Mouse (Mus musculus): ENCODE measurements around the gene Mrgpra6. TPM values are rescaled to one million over a fixed set of nuclear protein-coding genes. Genes with fewer than 3 reads are reported as not detected.

The Mrgpra6 gene
- not detected in 2 replicates for polyA plus RNA-seq (2015; fragmentation: Nextera tagmentation; extraction: Ambion mirVana)

DNA sequence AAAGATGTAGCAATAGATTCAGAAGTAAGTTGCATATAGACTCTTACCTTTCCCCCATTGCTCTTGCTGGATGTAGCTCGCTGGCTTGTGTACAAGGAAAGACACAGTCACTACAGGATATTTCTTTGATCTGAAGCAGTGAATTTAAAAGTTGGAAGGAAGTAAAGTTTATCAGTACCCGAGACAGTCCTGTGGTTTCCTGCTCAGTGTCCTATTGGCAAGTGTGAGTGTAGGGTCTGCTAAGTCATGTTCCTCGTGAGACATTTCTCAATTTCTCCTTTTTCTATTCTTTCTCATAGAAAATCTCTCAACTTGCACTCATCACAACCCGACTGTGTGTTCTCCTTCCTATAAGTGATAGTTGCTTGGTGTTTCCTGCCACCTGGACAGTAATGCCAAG, at the start of gene Mrgpra6:
Gene Mrgpra6 (minus strand): TSS at position 91 of the 400 bp plus-strand sequence.
- no peaks in the 10 kb centered on the region for H3K36me3 ChIP-seq
- H3K4me3 ChIP-seq, result no peak within 1 kb of the TSS
- H3K9ac ChIP-seq, result no peak within 1 kb of the TSS
- H3K4me1 ChIP-seq (replicated peaks), result no peaks in the 10 kb centered on the region
- H3K9me3 ChIP-seq (replicated peaks), result no peaks in the 10 kb centered on the region
- H3K27ac ChIP-seq, result no peak within 1 kb of the TSS
- no peak within 1 kb of the TSS for H3K4me2 ChIP-seq
- H3K27me3 ChIP-seq, result no peaks in the 10 kb centered on the region
- no peak for ATAC-seq (replicated peaks; ENCODE audit: insufficient number of reproducible peaks, insufficient read depth, low FRiP score, low read depth)
- WGBS, result 46% methylated on average over 4 of the region's 4 CpGs

GRCm38 (mm10) chr7:47252770-47253169, 48.0 kb upstream of the Mrgpra6 start, which contains the start of gene Mrgpra9:
Mrgpra9 (minus strand) TSS chr7:47252848.
- H3K4me1 ChIP-seq (replicated peaks), result no peaks in the 10 kb centered on the region
- H3K36me3 ChIP-seq, result no peaks in the 10 kb centered on the region
- ATAC-seq (replicated peaks; ENCODE audit: insufficient number of reproducible peaks, insufficient read depth, low FRiP score, low read depth), result no peak
- no peak within 1 kb of the TSS for H3K4me2 ChIP-seq
- no peak within 1 kb of the TSS for H3K4me3 ChIP-seq
- no peak within 1 kb of the TSS for H3K27ac ChIP-seq
- H3K9ac ChIP-seq, result no peak within 1 kb of the TSS
- WGBS, result 33% methylated on average over 1 of the region's 1 CpGs
- no peaks in the 10 kb centered on the region for H3K27me3 ChIP-seq
- H3K9me3 ChIP-seq (replicated peaks), result no peaks in the 10 kb centered on the region

DNA sequence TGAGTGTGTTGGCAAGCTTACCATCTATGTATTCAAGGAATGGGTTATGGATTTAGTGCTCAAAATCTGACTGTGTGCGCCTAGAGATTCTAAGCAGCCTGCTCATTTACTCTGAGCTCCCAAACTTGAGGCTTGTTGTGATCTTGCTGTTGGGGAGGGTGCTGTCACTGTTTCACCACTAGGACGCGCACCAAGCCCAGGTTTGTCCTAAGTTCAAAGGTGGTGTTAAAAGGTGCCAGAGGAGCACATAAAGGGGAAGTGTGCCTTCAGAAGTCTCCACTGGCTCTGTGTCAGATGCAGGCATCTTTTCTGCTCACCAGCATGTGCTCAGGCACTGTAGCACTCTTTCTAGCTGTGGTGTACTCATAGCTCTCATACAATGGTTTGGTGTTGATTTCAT, 39.9 kb upstream of the Mrgpra6 start:
- ATAC-seq (replicated peaks; ENCODE audit: insufficient number of reproducible peaks, insufficient read depth, low FRiP score, low read depth), result no peak
- H3K27ac ChIP-seq, result no peak overlapping the region
- 57% methylated on average over 3 of the region's 3 CpGs for WGBS
- H3K27me3 ChIP-seq, result no peaks in the 10 kb centered on the region
- H3K36me3 ChIP-seq, result no peaks in the 10 kb centered on the region
- no peak overlapping the region for H3K9ac ChIP-seq
- H3K4me2 ChIP-seq, result no peak overlapping the region
- H3K4me3 ChIP-seq, result no peak overlapping the region
- H3K9me3 ChIP-seq (replicated peaks), result no peaks in the 10 kb centered on the region
- no peaks in the 10 kb centered on the region for H3K4me1 ChIP-seq (replicated peaks)

GRCm38 (mm10) chr7:47195271-47195670, 9.4 kb downstream of the Mrgpra6 start:
- Histone ChIP-seq H3K4me1 (replicated peaks) (no peaks in the 10 kb centered on the region), H3K4me2 (no peak overlapping the region), H3K27ac (no peak overlapping the region), H3K9me3 (replicated peaks) (peaks cover 4% of the 10 kb centered on the region; the same call in 1 of the 2 replicates), H3K36me3 (no peaks in the 10 kb centered on the region), H3K9ac (no peak overlapping the region), H3K4me3 (no peak overlapping the region), H3K27me3 (no peaks in the 10 kb centered on the region)
- no peak for ATAC-seq (replicated peaks; ENCODE audit: insufficient number of reproducible peaks, insufficient read depth, low FRiP score, low read depth)
- 52% methylated on average over 1 of the region's 1 CpGs for WGBS

- ATAC-seq (replicated peaks; ENCODE audit: insufficient number of reproducible peaks, insufficient read depth, low FRiP score, low read depth), result no peak
- no peak overlapping the region for H3K9ac ChIP-seq
- H3K4me2 ChIP-seq, result no peak overlapping the region
- H3K27me3 ChIP-seq, result no peaks in the 10 kb centered on the region
- no peak overlapping the region for H3K4me3 ChIP-seq
- H3K27ac ChIP-seq, result no peak overlapping the region
- 57% methylated on average over 5 of the region's 5 CpGs for WGBS
- no peaks in the 10 kb centered on the region for H3K36me3 ChIP-seq
- no peaks in the 10 kb centered on the region for H3K4me1 ChIP-seq (replicated peaks)
- H3K9me3 ChIP-seq (replicated peaks), result no peaks in the 10 kb centered on the region
Observed at GRCm38 (mm10) chr7:47170814-47171213, 33.9 kb downstream of the Mrgpra6 start.

- WGBS, result 63% methylated on average over 4 of the region's 4 CpGs
- H3K27me3 ChIP-seq, result no peaks in the 10 kb centered on the region
Observed at GRCm38 (mm10) chr7:47165028-47165427, 39.7 kb downstream of the Mrgpra6 start.

DNA sequence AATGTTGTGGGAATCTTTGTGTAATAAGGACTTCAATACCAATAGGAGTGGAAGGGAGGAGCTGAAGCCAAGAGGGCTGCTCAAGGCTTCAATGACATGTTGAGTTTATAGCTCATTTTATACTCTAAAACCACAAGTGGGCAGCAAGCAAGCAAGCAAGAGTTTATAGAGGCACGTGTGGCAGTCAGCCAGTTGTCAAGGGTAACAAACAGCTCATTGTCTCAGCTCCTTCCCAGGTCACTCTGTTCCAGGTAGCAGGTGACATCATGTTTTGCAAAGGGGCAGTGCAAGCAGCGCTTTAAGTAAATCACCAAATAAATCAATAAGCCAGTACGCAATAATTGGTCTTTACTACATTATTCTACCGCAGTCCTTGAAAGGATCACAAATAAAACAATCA, 41.5 kb downstream of the Mrgpra6 start:
- Histone ChIP-seq H3K9me3 (replicated peaks) (no peaks in the 10 kb centered on the region), H3K4me1 (replicated peaks) (no peaks in the 10 kb centered on the region), H3K9ac (no peak overlapping the region), H3K27ac (no peak overlapping the region), H3K36me3 (no peaks in the 10 kb centered on the region), H3K27me3 (no peaks in the 10 kb centered on the region), H3K4me2 (no peak overlapping the region), H3K4me3 (no peak overlapping the region)
- WGBS, result 72% methylated on average over 4 of the region's 4 CpGs
- ATAC-seq (replicated peaks; ENCODE audit: insufficient number of reproducible peaks, insufficient read depth, low FRiP score, low read depth), result no peak

More at GRCm38 (mm10) chr7:47165028-47165427, 39.7 kb downstream of the Mrgpra6 start:
- H3K9ac ChIP-seq, result no peak overlapping the region
- no peaks in the 10 kb centered on the region for H3K36me3 ChIP-seq
- H3K9me3 ChIP-seq (replicated peaks), result no peaks in the 10 kb centered on the region
- H3K27ac ChIP-seq, result no peak overlapping the region
- H3K4me3 ChIP-seq, result no peak overlapping the region
- no peak overlapping the region for H3K4me2 ChIP-seq
- no peak for ATAC-seq (replicated peaks; ENCODE audit: insufficient number of reproducible peaks, insufficient read depth, low FRiP score, low read depth)
- no peaks in the 10 kb centered on the region for H3K4me1 ChIP-seq (replicated peaks)

DNA sequence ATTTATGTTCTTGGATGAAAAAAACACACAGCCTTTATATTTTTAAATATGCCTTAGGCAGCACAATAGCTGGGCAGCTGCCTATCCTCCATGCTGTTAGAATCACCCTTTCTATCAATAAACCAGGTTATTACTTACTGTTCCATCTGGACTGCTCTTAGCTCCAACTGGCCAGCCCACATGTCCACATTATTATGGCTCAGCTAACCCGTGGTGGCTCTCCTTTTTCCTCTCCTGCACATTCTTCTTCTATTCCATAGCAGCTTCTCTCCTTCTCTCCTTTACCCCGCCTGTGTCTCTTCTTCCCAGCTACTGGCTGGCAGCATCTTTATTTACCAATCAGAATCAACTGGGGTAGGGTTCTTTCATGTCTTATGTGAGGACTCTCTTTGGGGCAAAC, 46.3 kb downstream of the Mrgpra6 start:
- 53% methylated on average over 2 of the region's 2 CpGs for WGBS
- no peak overlapping the region for H3K9ac ChIP-seq
- H3K27ac ChIP-seq, result no peak overlapping the region
- no peak for ATAC-seq (replicated peaks; ENCODE audit: insufficient number of reproducible peaks, insufficient read depth, low FRiP score, low read depth)
- H3K36me3 ChIP-seq, result no peaks in the 10 kb centered on the region
- no peak overlapping the region for H3K4me2 ChIP-seq
- no peaks in the 10 kb centered on the region for H3K9me3 ChIP-seq (replicated peaks)
- no peak overlapping the region for H3K4me3 ChIP-seq
- H3K27me3 ChIP-seq, result no peaks in the 10 kb centered on the region
- H3K4me1 ChIP-seq (replicated peaks), result no peaks in the 10 kb centered on the region

DNA sequence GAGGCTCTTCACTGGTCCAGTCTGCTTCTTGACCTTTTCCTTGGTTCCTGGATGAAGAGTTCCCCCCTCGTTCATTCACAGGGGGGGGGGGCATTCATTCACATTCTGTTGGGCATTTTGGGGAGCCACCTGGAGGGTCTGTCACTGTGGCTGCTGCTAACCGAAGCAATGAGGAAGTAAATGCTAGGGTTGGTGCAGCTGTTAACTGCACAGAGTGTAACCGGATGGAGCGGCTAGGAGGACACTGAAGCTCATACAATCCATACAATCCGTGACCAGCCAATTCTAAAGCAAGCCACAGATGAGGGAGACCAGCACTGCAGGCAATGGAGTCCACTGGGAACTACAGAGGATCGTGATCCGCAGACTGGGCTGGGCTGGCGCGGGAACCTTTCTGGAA, 47.0 kb downstream of the Mrgpra6 start:
- Histone ChIP-seq H3K4me2 (no peak overlapping the region), H3K9me3 (replicated peaks) (no peaks in the 10 kb centered on the region), H3K36me3 (no peaks in the 10 kb centered on the region), H3K9ac (no peak overlapping the region), H3K27ac (no peak overlapping the region), H3K4me3 (no peak overlapping the region), H3K4me1 (replicated peaks) (no peaks in the 10 kb centered on the region), H3K27me3 (0 out of 2 replicates have a peak, but pooled peaks cover under 1% of the 10 kb centered on the region)
- ATAC-seq (replicated peaks; ENCODE audit: insufficient number of reproducible peaks, insufficient read depth, low FRiP score, low read depth), result no peak
- 75% methylated on average over 9 of the region's 9 CpGs for WGBS

GRCm38 (mm10) chr7:47155849-47156248, 48.9 kb downstream of the Mrgpra6 start:
- Histone ChIP-seq H3K4me2 (no peak overlapping the region), H3K36me3 (no peaks in the 10 kb centered on the region), H3K27me3 (0 out of 2 replicates have a peak, but pooled peaks cover 4% of the 10 kb centered on the region), H3K4me1 (replicated peaks) (no peaks in the 10 kb centered on the region), H3K4me3 (no peak overlapping the region), H3K9ac (no peak overlapping the region), H3K27ac (no peak overlapping the region), H3K9me3 (replicated peaks) (no peaks in the 10 kb centered on the region)
- no peak for ATAC-seq (replicated peaks; ENCODE audit: insufficient number of reproducible peaks, insufficient read depth, low FRiP score, low read depth)
- 82% methylated on average over 2 of the region's 2 CpGs for WGBS

DNA sequence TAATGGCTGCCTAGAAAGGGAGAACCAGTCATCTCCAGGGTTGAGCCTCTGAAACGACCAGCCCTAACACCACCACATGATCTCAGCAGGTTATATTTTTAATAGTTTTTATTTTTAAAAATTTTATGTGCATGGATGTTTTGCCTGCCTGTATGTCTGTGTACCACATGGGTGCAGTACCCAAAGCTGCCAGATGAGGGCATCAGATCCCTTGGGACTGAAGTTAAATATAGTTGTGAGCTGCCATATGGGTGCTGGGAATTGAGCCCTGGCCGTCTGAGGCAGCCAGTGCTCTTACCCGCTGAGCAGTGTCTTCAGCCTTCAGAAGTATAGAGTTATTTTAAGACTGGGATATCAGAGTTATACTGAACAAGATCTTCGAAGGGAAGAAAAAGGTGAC, 49.3 kb downstream of the Mrgpra6 start:
- no peak overlapping the region for H3K9ac ChIP-seq
- 87% methylated on average over 4 of the region's 4 CpGs for WGBS
- H3K27me3 ChIP-seq, result 0 out of 2 replicates have a peak, but pooled peaks cover 4% of the 10 kb centered on the region
- H3K27ac ChIP-seq, result no peak overlapping the region
- H3K4me2 ChIP-seq, result no peak overlapping the region
- no peak for ATAC-seq (replicated peaks; ENCODE audit: insufficient number of reproducible peaks, insufficient read depth, low FRiP score, low read depth)
- no peaks in the 10 kb centered on the region for H3K4me1 ChIP-seq (replicated peaks)
- no peaks in the 10 kb centered on the region for H3K36me3 ChIP-seq
- H3K9me3 ChIP-seq (replicated peaks), result no peaks in the 10 kb centered on the region
- no peak overlapping the region for H3K4me3 ChIP-seq

DNA sequence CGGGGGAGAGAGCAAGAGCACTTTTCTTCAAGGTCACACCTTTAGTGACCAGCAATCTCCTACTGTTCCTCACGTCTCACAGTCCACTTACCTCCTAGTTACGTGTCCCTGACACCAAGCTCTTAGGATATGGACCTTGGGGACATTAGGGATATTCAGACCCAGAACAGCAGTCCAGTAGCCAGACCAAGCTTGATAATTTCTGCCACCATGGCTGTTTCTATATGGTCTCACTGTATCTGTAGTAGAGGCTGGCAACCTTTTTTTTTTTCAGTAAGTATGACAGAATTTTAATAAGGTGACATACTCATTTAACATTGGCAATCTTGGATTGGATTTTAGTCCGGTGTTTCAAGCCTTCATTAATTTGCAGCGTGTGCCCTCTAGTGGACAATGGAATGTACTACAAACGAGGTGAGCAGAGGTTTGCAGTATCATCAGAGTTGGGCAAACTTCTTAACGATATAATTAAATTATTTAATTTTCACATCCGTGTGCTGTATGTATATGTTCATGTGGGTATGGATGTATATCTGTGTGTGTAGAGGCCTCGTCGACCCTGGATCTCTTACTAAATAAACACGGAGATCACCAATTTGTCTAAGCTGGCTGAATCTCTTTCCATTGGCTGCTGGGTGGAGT, 54.2 kb downstream of the Mrgpra6 start:
- Histone ChIP-seq H3K36me3 (no peaks in the 10 kb centered on the region), H3K4me3 (no peak overlapping the region), H3K4me1 (replicated peaks) (no peaks in the 10 kb centered on the region), H3K4me2 (no peak overlapping the region), H3K9ac (no peak overlapping the region), H3K27ac (no peak overlapping the region), H3K9me3 (replicated peaks) (no peaks in the 10 kb centered on the region), H3K27me3 (0 out of 2 replicates have a peak, but pooled peaks cover 4% of the 10 kb centered on the region)
- WGBS, result 18% methylated on average over 11 of the region's 11 CpGs
- ATAC-seq (replicated peaks; ENCODE audit: insufficient number of reproducible peaks, insufficient read depth, low FRiP score, low read depth), result no peak

Measured in heart, embryonic 15.5 days (tissue).